Mouse (Mus musculus) limb, embryonic 15.5 days (tissue): ENCODE measurements around the gene Hist1h4f. TPM values are rescaled to one million over a fixed set of nuclear protein-coding genes. Genes with fewer than 3 reads are reported as not detected.
A peak's percentile ranks its signal among the peaks of the same experiment; 100 is the strongest.
"Not testable (repeated sequence)": the region's sequence is repeated elsewhere in the genome, so short reads cannot be mapped to it uniquely, and the experiment has no call there.

ENCODE experiments used
- ATAC-seq: fragments of 200-750 bp; cut with Nextera tagmentation; 2 replicates; pipeline ENCODE4 v1.8.0; 2017; ENCODE audit warnings: low read depth, moderate TSS enrichment; ENCODE audit not compliant: insufficient number of reproducible peaks, low FRiP score, low TSS enrichment
- H3K27ac ChIP-seq: fragments of 300-500 bp; sonication (generic); 2 replicates; pipeline ENCODE4 v1.5.1; 2015; ENCODE audit warnings: moderate library complexity, mild to moderate bottlenecking, inconsistent platforms
- H3K27me3 ChIP-seq: fragments of 300-500 bp; sonication (generic); 2 replicates; pipeline ENCODE4 v1.6.1; 2015; ENCODE audit warnings: inconsistent platforms
- H3K36me3 ChIP-seq: fragments of 300-500 bp; sonication (generic); 2 replicates; pipeline ENCODE4 v1.6.1; 2015; ENCODE audit warnings: inconsistent platforms
- H3K4me1 ChIP-seq: fragments of 300-500 bp; sonication (generic); 2 replicates; pipeline ENCODE4 v1.6.1; 2015; ENCODE audit warnings: inconsistent platforms
- H3K4me2 ChIP-seq: fragments of 300-500 bp; sonication (generic); 2 replicates; pipeline ENCODE4 v1.6.1; 2015; ENCODE audit warnings: mild to moderate bottlenecking, inconsistent platforms
- H3K4me3 ChIP-seq: fragments of 300-500 bp; sonication (generic); 2 replicates; pipeline ENCODE4 v1.5.1; 2015; ENCODE audit warnings: mild to moderate bottlenecking, inconsistent platforms
- H3K9ac ChIP-seq: fragments of 300-500 bp; sonication (generic); 2 replicates; pipeline ENCODE4 v1.6.1; 2015; ENCODE audit warnings: inconsistent platforms
- H3K9me3 ChIP-seq: fragments of 300-500 bp; sonication (generic); 2 replicates; pipeline ENCODE4 v1.6.1; 2016; ENCODE audit warnings: inconsistent platforms
- WGBS: fragments of 180-500 bp; shearing (Covaris S2); methylation state at CpG from one replicate; pipeline ENCODE4 v1.1.7; 2015; 5-methylcytosine and 5-hydroxymethylcytosine counted together
- polyA plus RNA-seq: library from polyadenylated mRNA; unstranded; fragments of >200 nt; fragmentation: Nextera tagmentation; extraction: Ambion mirVana; gene quantifications from 2 replicates; pipeline ENCODE4 v1.2.1, GENCODE M21; 2015

Hist1h4f gene
- polyA plus RNA-seq, 1 experiment from 2014 or later: 0.95 TPM

GRCm38 (mm10) chr13:23574546-23575170 lies 23.2 kb upstream of the Hist1h4f start:
- H3K4me2 ChIP-seq: peak overlapping the region; percentile 57
- not testable (repeated sequence) for ATAC-seq, H3K27me3 ChIP-seq, H3K9ac ChIP-seq, H3K9me3 ChIP-seq, H3K36me3 ChIP-seq
- peaks cover 30% of the 10 kb centered on the region for H3K4me1 ChIP-seq
- H3K27ac ChIP-seq: peak overlapping the region; percentile 94
- peak overlapping the region; percentile 43 for H3K4me3 ChIP-seq
- 1% methylated on average over 14 of the region's 39 CpGs for WGBS

GRCm38 (mm10) chr13:23573898-23574524 lies 22.6 kb upstream of the Hist1h4f start, which contains the start of the genes Hist1h2bf and Hist1h2ad:
TSS of gene Hist1h2bf (minus strand) at chr13:23574196.
TSS of gene Hist1h2ad (plus strand) at chr13:23574381.
- under 1% methylated on average over 39 of the region's 42 CpGs for WGBS

GRCm38 (mm10) chr13:23573034-23573897 lies 21.8 kb upstream of the Hist1h4f start:
- not testable (repeated sequence) for H3K9me3 ChIP-seq, H3K27me3 ChIP-seq, ATAC-seq, H3K36me3 ChIP-seq
- H3K4me1 ChIP-seq: peaks cover 30% of the 10 kb centered on the region
- H3K9ac ChIP-seq: peak overlapping the region; percentile 40
- H3K4me2 ChIP-seq: peak overlapping the region; percentile 53
- WGBS: 6% methylated on average over 20 of the region's 20 CpGs
- H3K27ac ChIP-seq: peak overlapping the region; percentile 94
- peak overlapping the region; percentile 43 for H3K4me3 ChIP-seq

More at GRCm38 (mm10) chr13:23573898-23574524, 22.6 kb upstream of the Hist1h4f start, which contains the start of the genes Hist1h2bf and Hist1h2ad:
- not testable (repeated sequence) for H3K27me3 ChIP-seq, H3K9me3 ChIP-seq, H3K36me3 ChIP-seq
- H3K9ac ChIP-seq: peak within 1 kb of the TSS; percentile 40
- peak within 1 kb of the TSS; percentile 57 for H3K4me2 ChIP-seq
- peak within 1 kb of the TSS; percentile 94 for H3K27ac ChIP-seq
- H3K4me3 ChIP-seq: peak within 1 kb of the TSS; percentile 43
- H3K4me1 ChIP-seq: peaks cover 30% of the 10 kb centered on the region
- ATAC-seq: peak; percentile 87

- peak overlapping the region; percentile 53 for H3K4me2 ChIP-seq
- no peaks in the 10 kb centered on the region for H3K9me3 ChIP-seq
- WGBS: 23% methylated on average over 2 of the region's 2 CpGs
- peak overlapping the region; percentile 94 for H3K27ac ChIP-seq
- H3K27me3 ChIP-seq: no peaks in the 10 kb centered on the region
- H3K4me3 ChIP-seq: peak overlapping the region; percentile 43
- no peak for ATAC-seq
- peaks cover 30% of the 10 kb centered on the region for H3K4me1 ChIP-seq
- peak overlapping the region; percentile 40; the same call in 1 of the 2 replicates for H3K9ac ChIP-seq
- no peaks in the 10 kb centered on the region for H3K36me3 ChIP-seq
Measured at GRCm38 (mm10) chr13:23572218-23573033, 21.0 kb upstream of the Hist1h4f start.

- Histone ChIP-seq H3K4me3 (peak overlapping the region; percentile 43), H3K27ac (peak overlapping the region; percentile 94), H3K4me2 (peak overlapping the region; percentile 53), H3K9ac (peak overlapping the region; percentile 40), H3K4me1 (peaks cover 23% of the 10 kb centered on the region)
- not testable (repeated sequence) for H3K27me3 ChIP-seq, H3K36me3 ChIP-seq, ATAC-seq, H3K9me3 ChIP-seq
- WGBS: under 1% methylated on average over 17 of the region's 34 CpGs
Measured at GRCm38 (mm10) chr13:23571504-23572217, 20.2 kb upstream of the Hist1h4f start.

GRCm38 (mm10) chr13:23571022-23571503 lies 19.6 kb upstream of the Hist1h4f start, which contains the start of the genes Hist1h2ae and Hist1h2bg:
TSS of gene Hist1h2ae (minus strand) at chr13:23571220.
TSS of gene Hist1h2bg (plus strand) at chr13:23571396.
- Histone ChIP-seq H3K36me3 (no peaks in the 10 kb centered on the region), H3K4me3 (peak within 1 kb of the TSS; percentile 43), H3K9ac (peak within 1 kb of the TSS; percentile 40), H3K9me3 (no peaks in the 10 kb centered on the region), H3K27ac (peak within 1 kb of the TSS; percentile 94), H3K4me2 (peak within 1 kb of the TSS; percentile 53), H3K27me3 (no peaks in the 10 kb centered on the region), H3K4me1 (peaks cover 17% of the 10 kb centered on the region)
- WGBS: under 1% methylated on average over 18 of the region's 18 CpGs
- ATAC-seq: peak; percentile 91

- ATAC-seq, H3K9me3 ChIP-seq, H3K36me3 ChIP-seq, H3K27me3 ChIP-seq: not testable (repeated sequence)
- H3K4me3 ChIP-seq: peak overlapping the region; percentile 43
- H3K4me1 ChIP-seq: peaks cover 16% of the 10 kb centered on the region
- peak overlapping the region; percentile 53 for H3K4me2 ChIP-seq
- H3K9ac ChIP-seq: 0 out of 2 replicates have a peak overlapping the region, but pooled peaks have one; percentile 35
- WGBS: under 1% methylated on average over 23 of the region's 41 CpGs
- peak overlapping the region; percentile 94 for H3K27ac ChIP-seq
Measured at GRCm38 (mm10) chr13:23570261-23571021, 19.0 kb upstream of the Hist1h4f start.

- Histone ChIP-seq H3K9ac (no peak overlapping the region), H3K27ac (no peak overlapping the region), H3K4me2 (no peak overlapping the region), H3K4me3 (no peak overlapping the region), H3K9me3 (no peaks in the 10 kb centered on the region), H3K36me3 (no peaks in the 10 kb centered on the region), H3K4me1 (no peaks in the 10 kb centered on the region), H3K27me3 (no peaks in the 10 kb centered on the region)
- ATAC-seq: no peak
- WGBS: 81% methylated on average over 2 of the region's 2 CpGs
Measured at GRCm38 (mm10) chr13:23564482-23564881, 13.0 kb upstream of the Hist1h4f start.

GRCm38 (mm10) chr13:23562699-23563462 lies 11.4 kb upstream of the Hist1h4f start:
- Histone ChIP-seq H3K9ac (no peak overlapping the region; the same call in 1 of the 2 replicates), H3K4me3 (peak overlapping the region; percentile 49), H3K4me1 (no peaks in the 10 kb centered on the region), H3K27me3 (no peaks in the 10 kb centered on the region), H3K36me3 (no peaks in the 10 kb centered on the region), H3K4me2 (peak overlapping the region; percentile 62), H3K9me3 (no peaks in the 10 kb centered on the region), H3K27ac (peak overlapping the region; percentile 96)
- ATAC-seq: 0 out of 2 replicates have a peak, but pooled peaks have one; percentile 16
- WGBS: 3% methylated on average over 18 of the region's 18 CpGs
